Mouse (Mus musculus) monocyte, adult 2 months (primary cell): ENCODE data around the gene Tbc1d10c.
"Not testable (repeated sequence)": the region's sequence is repeated elsewhere in the genome, so short reads cannot be mapped to it uniquely, and the experiment has no call there.

Experiments used
- DNase-seq, 2 experiments: peaks; one replicate each; pipeline ENCODE4 v3.0.0; 2022; ENCODE audit warnings: low spot score in 2 of 2, low read depth in 1 of 2

Tbc1d10c gene

GRCm38 (mm10) chr19:4146366-4147021 lies 44.6 kb downstream of the Tbc1d10c start:
- no peak for DNase-seq

- no peak for DNase-seq
Measured at GRCm38 (mm10) chr19:4145936-4146335, 45.1 kb downstream of the Tbc1d10c start.

GRCm38 (mm10) chr19:4144550-4145498 lies 46.3 kb downstream of the Tbc1d10c start:
- DNase-seq, result no peak

GRCm38 (mm10) chr19:4143759-4144268 lies 47.3 kb downstream of the Tbc1d10c start, which contains the start of gene Cabp4:
Gene Cabp4 (minus strand): TSS chr19:4144033.
- no peak for DNase-seq

- DNase-seq, result no peak
Measured at GRCm38 (mm10) chr19:4142416-4143173, 48.5 kb downstream of the Tbc1d10c start.

- no peak for DNase-seq
Measured at GRCm38 (mm10) chr19:4140147-4140546, 50.9 kb downstream of the Tbc1d10c start.

- no peak for DNase-seq
Measured at GRCm38 (mm10) chr19:4139446-4139845, 51.6 kb downstream of the Tbc1d10c start, which contains the start of gene Gpr152. Gene Gpr152 (plus strand): TSS chr19:4139787.

- DNase-seq, result no peak
Measured at GRCm38 (mm10) chr19:4137913-4138312, 53.2 kb downstream of the Tbc1d10c start.

GRCm38 (mm10) chr19:4136463-4136862 lies 54.6 kb downstream of the Tbc1d10c start:
- DNase-seq, result no peak

GRCm38 (mm10) chr19:4135963-4136345 lies 55.1 kb downstream of the Tbc1d10c start:
- DNase-seq, result not testable (repeated sequence)

GRCm38 (mm10) chr19:4135229-4135962 lies 55.7 kb downstream of the Tbc1d10c start:
- DNase-seq, result not testable (repeated sequence)

GRCm38 (mm10) chr19:4134354-4134753 lies 56.7 kb downstream of the Tbc1d10c start:
- no peak for DNase-seq
